Comparison of ENCODE assay signal across 32 mouse cellular contexts in the genomic region with DNA sequence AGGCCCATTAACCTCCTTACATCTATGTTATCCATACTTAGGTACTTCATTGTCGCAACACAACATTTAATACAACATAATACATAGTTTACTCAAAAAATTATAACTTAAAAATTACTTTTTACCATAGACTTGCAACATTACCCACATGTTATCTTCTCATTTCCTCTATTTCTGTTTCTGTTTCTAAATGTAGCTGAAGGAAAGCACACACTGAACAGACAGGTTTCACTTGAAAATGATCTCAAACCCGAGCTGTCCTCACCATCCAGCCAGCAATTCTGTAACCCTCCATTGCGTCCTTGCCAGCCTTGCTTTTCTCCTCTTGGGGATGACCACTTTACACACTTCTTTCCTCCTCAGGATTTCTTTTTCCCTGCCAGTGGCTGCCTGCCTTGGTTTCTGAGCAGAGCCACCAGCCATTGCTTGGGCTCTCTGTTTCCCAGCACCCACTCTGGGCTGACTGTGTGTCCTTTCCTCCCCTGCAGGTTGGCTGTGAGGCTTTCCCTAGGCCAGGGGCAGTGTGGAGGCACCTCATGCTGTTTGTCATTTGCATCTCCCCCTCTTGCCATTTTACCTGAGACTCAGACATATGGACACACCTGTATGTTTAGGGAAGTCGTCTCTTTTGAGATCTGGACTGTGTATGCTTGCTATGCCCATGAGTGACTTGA. TPM values are rescaled to one million over a fixed set of nuclear protein-coding genes. Genes with fewer than 3 reads are reported as not detected.
A peak's percentile ranks its signal among the peaks of the same experiment; 100 is the strongest.
DNase-seq lines count a peak whose midpoint lies in the region; ATAC-seq and TF ChIP-seq lines count a peak whose summit lies in the region.
"Had no signal": no experiment of that assay in that cellular context is flagged by ENCODE, and none has a peak within 500 bp of the region (broad histone marks: within the 10 kb centered on the region; RNA-seq: fewer than 3 reads in every experiment).

No protein-coding gene starts in this region.

- H3K27me3 ChIP-seq in lung, embryonic 14.5 days (ENCODE audit: insufficient read depth, low read length) = no peaks in the 10 kb centered on the region
- H3K27me3 ChIP-seq: embryonic facial prominence, embryonic 15.5 days; forebrain, embryonic 12.5 days; intestine, embryonic 15.5 days; liver, embryonic 13.5 days; midbrain, embryonic 12.5 days had no signal

- 81% methylated on average over 4 of the region's 4 CpGs for WGBS in lung, embryonic 14.5 days
- WGBS in bone marrow, adult 2 months = 50% methylated on average over 4 of the region's 4 CpGs

- no peaks in the 10 kb centered on the region; the same call in none of the 2 replicates for H3K4me1 ChIP-seq in lung, embryonic 14.5 days (ENCODE audit: insufficient read depth)
- peaks cover 4% of the 10 kb centered on the region for H3K4me1 ChIP-seq in bone marrow, adult 2 months (ENCODE audit: control insufficient read depth, insufficient read depth, low read length)
- H3K4me1 ChIP-seq: embryonic facial prominence, embryonic 10.5 days; embryonic facial prominence, embryonic 15.5 days; forebrain, embryonic 12.5 days; intestine, embryonic 15.5 days; liver, embryonic 13.5 days; midbrain, embryonic 12.5 days had no signal

- no peak overlapping the region for H3K9ac ChIP-seq in lung, embryonic 14.5 days
- H3K9ac ChIP-seq: embryonic facial prominence, embryonic 15.5 days; forebrain, embryonic 12.5 days; intestine, embryonic 15.5 days; limb, embryonic 15.5 days; liver, embryonic 13.5 days; midbrain, embryonic 12.5 days had no signal

- ATAC-seq in lung, embryonic 14.5 days (ENCODE audit: insufficient read depth) = no peak
- ATAC-seq in megakaryocyte progenitor cell, adult 5-6 weeks (replicated peaks; ENCODE audit: poor library complexity) = peak; percentile 57
- no peak for ATAC-seq in inflammation-experienced regulatory T-cells, adult 6 months
- ATAC-seq: hindbrain, embryonic 16.5 days; intestine, embryonic 15.5 days had no signal

- H3K4me2 ChIP-seq in lung, embryonic 14.5 days = no peak overlapping the region
- H3K4me2 ChIP-seq: embryonic facial prominence, embryonic 15.5 days; forebrain, embryonic 12.5 days; heart, embryonic 11.5 days; intestine, embryonic 15.5 days; limb, embryonic 15.5 days; liver, embryonic 13.5 days; midbrain, embryonic 12.5 days had no signal

- DNase-seq in lung, embryonic 14.5 days = no peak
- DNase-seq in lung, postnatal 4 days = no peak
- no peak for DNase-seq in layer of hippocampus, postnatal 14 days (ENCODE audit: low spot score in 2 of 2)
- DNase-seq in c-Kit-positive CD71-positive TER-119-positive erythroid progenitor cells, embryonic 14.5 days (ENCODE audit: low spot score) = no peak
- DNase-seq: adrenal gland, adult 8-10 months; cerebellum, adult 11-12 months; cerebellum, postnatal 10 days; gastrocnemius, postnatal 10 days; heart, postnatal 10 days; kidney, adult 8-10 months; kidney, postnatal 4 days; layer of hippocampus, postnatal 36 days; liver, embryonic 13.5 days; lung, adult 18-20 months; lung, postnatal 10 days; right cerebral cortex, postnatal 25 days; thymus, adult 2 months; thymus, postnatal 36 days had no signal

- no peak for TF ChIP-seq CTCF in lung, embryonic 14.5 days (IDR thresholded peaks at IDR 0.05; ENCODE audit: low read depth)
- no peak for TF ChIP-seq CTCF in bone marrow, adult 2 months (IDR thresholded peaks at IDR 0.05; ENCODE audit: control insufficient read depth, insufficient read depth, low read length)

- H3K9me3 ChIP-seq in lung, embryonic 14.5 days (ENCODE audit: low read depth, low read length) = no peaks in the 10 kb centered on the region
- H3K9me3 ChIP-seq: embryonic facial prominence, embryonic 10.5 days; embryonic facial prominence, embryonic 15.5 days; forebrain, embryonic 12.5 days; G1E; intestine, embryonic 15.5 days; limb, embryonic 10.5 days; limb, embryonic 15.5 days; liver, embryonic 13.5 days; midbrain, embryonic 12.5 days had no signal

- H3K27ac ChIP-seq in lung, embryonic 14.5 days (ENCODE audit: low read depth) = peak overlapping the region; percentile 36; the same call in 1 of the 2 replicates
- peak overlapping the region; percentile 76 for H3K27ac ChIP-seq in bone marrow, adult 2 months (ENCODE audit: control insufficient read depth, insufficient read depth, low read depth, low read length, poor library complexity)
- H3K27ac ChIP-seq: embryonic facial prominence, embryonic 10.5 days; embryonic facial prominence, embryonic 15.5 days; forebrain, embryonic 12.5 days; kidney, postnatal 0 days; limb, embryonic 10.5 days; limb, embryonic 15.5 days; liver, embryonic 13.5 days; midbrain, embryonic 12.5 days had no signal

- no peaks in the 10 kb centered on the region for H3K36me3 ChIP-seq in lung, embryonic 14.5 days (ENCODE audit: insufficient read depth)
- H3K36me3 ChIP-seq: embryonic facial prominence, embryonic 10.5 days; embryonic facial prominence, embryonic 15.5 days; forebrain, embryonic 12.5 days; G1E; intestine, embryonic 15.5 days; limb, embryonic 10.5 days; limb, embryonic 15.5 days; liver, embryonic 13.5 days; midbrain, embryonic 12.5 days had no signal

- no peak for TF ChIP-seq POLR2A in bone marrow, adult 2 months (IDR thresholded peaks at IDR 0.05; ENCODE audit: borderline replicate concordance, control insufficient read depth, low read depth, low read length)

- no peak overlapping the region for H3K4me3 ChIP-seq in lung, embryonic 14.5 days (ENCODE audit: low read depth, low read length)
- H3K4me3 ChIP-seq in bone marrow, adult 2 months (replicated peaks; ENCODE audit: control insufficient read depth, low read depth, low read length) = no peak overlapping the region
- H3K4me3 ChIP-seq: embryonic facial prominence, embryonic 10.5 days; embryonic facial prominence, embryonic 15.5 days; forebrain, embryonic 12.5 days; intestine, embryonic 15.5 days; limb, embryonic 10.5 days; limb, embryonic 15.5 days; liver, embryonic 13.5 days; midbrain, embryonic 12.5 days had no signal

RNA-seq across cellular contexts. Expression of gene Hps1, which starts 60.0 kb away (rescaled TPM):
- 13.7 and 14.8 TPM in 2 replicates for polyA plus RNA-seq in lung, embryonic 14.5 days (2014; fragmentation: Nextera tagmentation; extraction: Ambion mirVana)
- 5.1 and 16.1 TPM in 2 replicates for polyA plus RNA-seq in bone marrow, adult 2 months (2011; ENCODE audit: insufficient read depth, insufficient read length, low replicate concordance, missing spikeins)
- total RNA-seq in megakaryocyte progenitor cell, adult 5-6 weeks (2015) = 15.1 and 15.6 TPM in 2 replicates
- total RNA-seq in megakaryocyte progenitor cell, adult 5-6 weeks (2017) = 21.4 and 40.8 TPM in 2 replicates
- 1 to 10 TPM; 7.2 to 9.9 TPM for total RNA-seq in layer of hippocampus, postnatal 14 days (2021)
- 10 to 100 TPM in 2 of 3 experiments, 1 to 10 TPM in 1; 9.9 to 12.1 (median 10.1) TPM for polyA plus RNA-seq in inflammation-experienced regulatory T-cells, adult 6 months (2017; shearing (Covaris generic))
